Mouse (Mus musculus): ENCODE measurements around the gene Spag9.

- TF ChIP-seq CTCF (IDR thresholded peaks at IDR 0.05; ENCODE audit: control insufficient read depth, insufficient read depth, insufficient read length), result no peak
- TF ChIP-seq MYOD1 (IDR thresholded peaks at IDR 0.05; ENCODE audit: control insufficient read depth, insufficient read length, low read depth), result no peak
- TF ChIP-seq USF1 (IDR thresholded peaks at IDR 0.05; ENCODE audit: low read depth), result no peak
Measured at GRCm38 (mm10) chr11:93969799-93970198, 26.1 kb upstream of the Spag9 start.
